Mouse (Mus musculus) midbrain, postnatal 0 days (tissue): ENCODE results near the gene Cdc42ep5. TPM values are rescaled to one million over a fixed set of nuclear protein-coding genes. Genes with fewer than 3 reads are reported as not detected.
"Not testable (repeated sequence)": the region's sequence is repeated elsewhere in the genome, so short reads cannot be mapped to it uniquely, and the experiment has no call there.

ENCODE experiments used
- ATAC-seq: fragments of 200-750 bp; cut with Nextera tagmentation; 2 replicates; pipeline ENCODE4 v1.8.0; 2017; ENCODE audit warnings: moderate number of reproducible peaks, mild to moderate bottlenecking, moderate TSS enrichment, moderate library complexity; ENCODE audit not compliant: low FRiP score
- DNase-seq: peaks from one replicate; pipeline ENCODE4 v3.0.0-alpha.2; 2015; ENCODE audit warnings: low spot score
- H3K27ac ChIP-seq: fragments of 300-500 bp; sonication (generic); 2 replicates; pipeline ENCODE4 v1.5.1; 2014; ENCODE audit warnings: low read depth, mild to moderate bottlenecking, low read length, mixed read lengths
- H3K27me3 ChIP-seq: fragments of 300-500 bp; sonication (generic); 2 replicates; pipeline ENCODE4 v1.6.1; 2014; ENCODE audit warnings: low read length, control low read depth, mixed read lengths; ENCODE audit not compliant: insufficient read depth
- H3K36me3 ChIP-seq: fragments of 300-500 bp; sonication (generic); 2 replicates; pipeline ENCODE4 v1.6.1; 2014; ENCODE audit warnings: low read length, control low read depth, mixed read lengths; ENCODE audit not compliant: insufficient read depth
- H3K4me1 ChIP-seq: fragments of 300-500 bp; sonication (generic); 2 replicates; pipeline ENCODE4 v1.6.1; 2014; ENCODE audit warnings: mild to moderate bottlenecking, control low read depth, antibody characterized with exemption, low read length, mixed read lengths; ENCODE audit not compliant: insufficient read depth
- H3K4me2 ChIP-seq: fragments of 300-500 bp; sonication (generic); 2 replicates; pipeline ENCODE4 v1.6.1; 2014; ENCODE audit warnings: low read depth, mild to moderate bottlenecking, low read length, mixed read lengths; ENCODE audit not compliant: poor library complexity, severe bottlenecking
- H3K4me3 ChIP-seq: fragments of 300-500 bp; sonication (generic); 2 replicates; pipeline ENCODE4 v1.5.1; 2014; ENCODE audit warnings: low read depth, mild to moderate bottlenecking, low read length, moderate library complexity
- H3K9ac ChIP-seq: fragments of 300-500 bp; sonication (generic); replicated peaks from 2 replicates; pipeline ENCODE4 v1.6.1; 2014; ENCODE audit warnings: mild to moderate bottlenecking, low read length, moderate library complexity, mixed read lengths; ENCODE audit not compliant: poor library complexity, severe bottlenecking
- H3K9me3 ChIP-seq: fragments of 300-500 bp; sonication (generic); 2 replicates; pipeline ENCODE4 v1.6.1; 2016; ENCODE audit warnings: low read length, control low read depth
- CTCF ChIP-seq: IDR thresholded peaks from 2 replicates; pipeline ENCODE4 v1.5.1; 2016; ENCODE audit warnings: antibody characterized with exemption, mild to moderate bottlenecking
- WGBS: fragments of 180-500 bp; shearing (Covaris S2); extraction: QIAGEN DNeasy Blood & Tissue Kit; methylation state at CpG from one replicate; pipeline ENCODE4 v1.1.7; 2014; 5-methylcytosine and 5-hydroxymethylcytosine counted together
- polyA plus RNA-seq: library from polyadenylated mRNA; unstranded; fragments of >200 nt; fragmentation: Nextera tagmentation; extraction: Ambion mirVana; gene quantifications from 2 replicates; pipeline ENCODE4 v1.2.1, GENCODE M21; 2015
- total RNA-seq: library from RNA; depleted of rRNA; stranded (reverse); fragments of >200 nt; gene quantifications from 2 replicates; pipeline ENCODE4 v1.2.3, GENCODE M21; 2014

Gene Cdc42ep5
- total and polyA plus RNA-seq, 2 experiments from 2014 or later = 8.5 to 9.7 TPM

GRCm38 (mm10) chr7:4167098-4167497 is 2.4 kb upstream of the Cdc42ep5 start:
- Histone ChIP-seq H3K4me1 (no peaks in the 10 kb centered on the region), H3K4me3 (no peak overlapping the region), H3K36me3 (no peaks in the 10 kb centered on the region), H3K4me2 (no peak overlapping the region), H3K9ac (no peak overlapping the region), H3K27me3 (no peaks in the 10 kb centered on the region), H3K9me3 (no peaks in the 10 kb centered on the region), H3K27ac (no peak overlapping the region)
- TF ChIP-seq CTCF = no peak
- DNase-seq (no peak), ATAC-seq (no peak)

- DNase-seq = no peak
- no peak overlapping the region for H3K9ac ChIP-seq
- no peaks in the 10 kb centered on the region for H3K4me1 ChIP-seq
- TF ChIP-seq CTCF = no peak
- no peak for ATAC-seq
- H3K4me3 ChIP-seq = no peak overlapping the region
- H3K4me2 ChIP-seq = 0 out of 2 replicates have a peak overlapping the region, but pooled peaks have one; percentile 49
- no peaks in the 10 kb centered on the region for H3K36me3 ChIP-seq
- H3K27ac ChIP-seq = no peak overlapping the region
- no peaks in the 10 kb centered on the region for H3K9me3 ChIP-seq
- WGBS = 14% methylated on average over 3 of the region's 3 CpGs
- no peaks in the 10 kb centered on the region for H3K27me3 ChIP-seq
These were observed 626 bp upstream of the Cdc42ep5 start for GRCm38 (mm10) chr7:4165286-4165685.

GRCm38 (mm10) chr7:4163571-4164072 is 1.0 kb downstream of the Cdc42ep5 start:
- H3K27me3 ChIP-seq = no peaks in the 10 kb centered on the region
- H3K27ac ChIP-seq = no peak overlapping the region
- WGBS = 3% methylated on average over 11 of the region's 11 CpGs
- no peak overlapping the region for H3K9ac ChIP-seq
- H3K4me1 ChIP-seq = no peaks in the 10 kb centered on the region
- peak overlapping the region; percentile 49 for H3K4me2 ChIP-seq
- H3K4me3 ChIP-seq = peak overlapping the region; percentile 28
- no peak for TF ChIP-seq CTCF
- ATAC-seq (no peak), DNase-seq (no peak)
- H3K9me3 ChIP-seq = no peaks in the 10 kb centered on the region
- H3K36me3 ChIP-seq = no peaks in the 10 kb centered on the region

- DNase-seq, H3K9ac ChIP-seq, ATAC-seq, H3K4me3 ChIP-seq, H3K27ac ChIP-seq, H3K4me1 ChIP-seq, H3K27me3 ChIP-seq, H3K4me2 ChIP-seq, H3K9me3 ChIP-seq, H3K36me3 ChIP-seq: not testable (repeated sequence)
- TF ChIP-seq CTCF = 0 out of 2 replicates have a peak, but pooled peaks have one; percentile 14
- WGBS = 91% methylated on average over 4 of the region's 4 CpGs
These were observed 3.1 kb downstream of the Cdc42ep5 start for GRCm38 (mm10) chr7:4161596-4161995.

GRCm38 (mm10) chr7:4154976-4155375 is 9.7 kb downstream of the Cdc42ep5 start:
- H3K9ac ChIP-seq = no peak overlapping the region
- no peaks in the 10 kb centered on the region for H3K4me1 ChIP-seq
- no peaks in the 10 kb centered on the region for H3K36me3 ChIP-seq
- DNase-seq (no peak), ATAC-seq (no peak)
- H3K9me3 ChIP-seq = no peaks in the 10 kb centered on the region
- WGBS = 39% methylated on average over 4 of the region's 4 CpGs
- H3K27ac ChIP-seq = no peak overlapping the region
- H3K27me3 ChIP-seq = peaks cover 5% of the 10 kb centered on the region; the same call in 1 of the 2 replicates
- TF ChIP-seq CTCF = no peak
- H3K4me2 ChIP-seq = no peak overlapping the region
- no peak overlapping the region for H3K4me3 ChIP-seq

- ATAC-seq = no peak
- Histone ChIP-seq H3K4me3 (no peak overlapping the region), H3K27ac (no peak overlapping the region), H3K4me2 (no peak overlapping the region), H3K27me3 (peaks cover 5% of the 10 kb centered on the region; the same call in 1 of the 2 replicates), H3K4me1 (no peaks in the 10 kb centered on the region), H3K9me3 (no peaks in the 10 kb centered on the region), H3K9ac (no peak overlapping the region), H3K36me3 (no peaks in the 10 kb centered on the region)
- no peak for TF ChIP-seq CTCF
- DNase-seq = no peak
- WGBS = 72% methylated on average over 5 of the region's 5 CpGs
These were observed 10.3 kb downstream of the Cdc42ep5 start for GRCm38 (mm10) chr7:4154356-4154755.
